Mouse (Mus musculus): ENCODE measurements around the gene Gm49601. TPM values are rescaled to one million over a fixed set of nuclear protein-coding genes. Genes with fewer than 3 reads are reported as not detected.
A peak's percentile ranks its signal among the peaks of the same experiment; 100 is the strongest.

The Gm49601 gene
- polyA plus RNA-seq, 1 experiment from 2014 or later = 7.2 TPM

DNA sequence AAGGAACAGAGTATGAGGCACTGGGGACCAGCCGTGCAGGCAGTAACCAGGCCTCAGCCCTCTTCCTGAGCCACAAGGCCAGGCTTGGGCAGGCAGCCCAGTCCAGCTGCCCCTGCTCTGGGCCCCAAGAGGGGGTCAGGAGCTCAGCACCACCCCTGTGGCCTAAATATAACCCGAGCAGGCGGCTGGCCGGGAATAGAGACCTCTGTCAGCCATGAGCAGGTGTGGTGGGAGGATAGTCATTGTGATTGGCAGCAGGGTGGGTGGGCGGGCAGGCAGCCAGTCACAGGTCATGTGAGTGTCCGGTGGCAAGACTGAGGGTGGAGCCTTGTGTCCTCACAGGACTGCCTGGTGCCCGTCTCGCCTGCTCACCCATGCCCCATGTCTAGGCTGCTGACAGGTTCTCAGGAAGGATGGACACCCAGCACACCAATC, 21.9 kb downstream of the Gm49601 start:
- Histone ChIP-seq H3K4me1 (peaks cover 25% of the 10 kb centered on the region), H3K4me2 (replicated peaks) (no peak overlapping the region), H3K27me3 (no peaks in the 10 kb centered on the region), H3K27ac (replicated peaks) (peak overlapping the region; percentile 40; the same call in 1 of the 2 replicates), H3K9ac (no peak overlapping the region), H3K36me3 (no peaks in the 10 kb centered on the region), H3K9me3 (replicated peaks) (no peaks in the 10 kb centered on the region), H3K4me3 (replicated peaks) (no peak overlapping the region)
- ATAC-seq (ENCODE audit: insufficient number of reproducible peaks, low FRiP score, low TSS enrichment, low read depth) = peak; percentile 35; the same call in 1 of the 2 replicates
- 47% methylated on average over 8 of the region's 8 CpGs for WGBS

DNA sequence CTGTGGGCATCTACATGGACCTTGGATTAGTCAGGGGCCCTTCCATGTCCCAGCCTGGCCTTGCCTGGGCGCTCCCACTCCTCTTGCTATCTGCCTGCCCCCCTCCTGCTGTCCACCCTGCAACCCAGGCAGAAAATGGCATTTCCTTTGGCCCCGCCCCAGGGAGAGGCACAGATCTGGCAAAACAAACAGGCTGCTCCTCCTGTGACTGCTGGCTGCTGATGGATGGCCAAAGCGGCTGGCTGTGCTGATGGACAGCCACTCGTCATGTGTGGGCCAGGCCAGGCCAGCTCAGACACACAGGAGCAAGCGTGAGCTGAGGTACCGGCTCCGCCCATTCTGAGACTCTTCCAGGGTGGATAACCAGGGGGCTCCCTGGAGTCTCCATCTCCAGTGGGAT, 24.8 kb downstream of the Gm49601 start:
- ATAC-seq (ENCODE audit: insufficient number of reproducible peaks, low FRiP score, low TSS enrichment, low read depth) = 0 out of 2 replicates have a peak, but pooled peaks have one; percentile 8
- H3K4me2 ChIP-seq (replicated peaks) = no peak overlapping the region
- H3K36me3 ChIP-seq = no peaks in the 10 kb centered on the region
- H3K9ac ChIP-seq = no peak overlapping the region
- no peak overlapping the region for H3K4me3 ChIP-seq (replicated peaks)
- no peaks in the 10 kb centered on the region for H3K9me3 ChIP-seq (replicated peaks)
- WGBS = 51% methylated on average over 7 of the region's 7 CpGs
- peak overlapping the region; percentile 44; the same call in 1 of the 2 replicates for H3K27ac ChIP-seq (replicated peaks)
- H3K27me3 ChIP-seq = no peaks in the 10 kb centered on the region
- peaks cover 17% of the 10 kb centered on the region for H3K4me1 ChIP-seq

DNA sequence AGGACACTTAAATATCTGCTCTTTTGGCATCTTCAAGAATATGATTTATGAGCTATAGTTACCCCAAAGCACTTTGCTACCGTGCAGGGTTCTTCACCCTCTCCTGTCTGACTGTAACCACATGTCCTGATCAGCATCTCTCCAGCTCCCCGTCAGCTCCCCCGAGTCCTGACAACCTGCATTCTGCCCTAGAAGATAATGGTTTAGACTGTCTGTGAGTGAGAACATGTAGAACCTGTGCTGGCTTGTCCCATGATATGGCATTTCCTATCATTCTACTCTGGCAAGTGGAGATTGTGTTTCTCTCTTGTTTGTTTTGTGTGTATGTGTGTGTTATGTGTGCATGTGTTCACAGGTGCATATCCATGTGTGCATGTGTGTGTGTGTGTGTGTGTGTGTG, 28.2 kb downstream of the Gm49601 start:
- peaks cover 11% of the 10 kb centered on the region for H3K4me1 ChIP-seq
- H3K27me3 ChIP-seq = peaks cover 5% of the 10 kb centered on the region; the same call in 1 of the 2 replicates
- 56% methylated on average over 3 of the region's 3 CpGs for WGBS
- H3K9me3 ChIP-seq (replicated peaks) = no peaks in the 10 kb centered on the region
- no peak overlapping the region for H3K9ac ChIP-seq
- H3K4me2 ChIP-seq (replicated peaks) = no peak overlapping the region
- no peak for ATAC-seq (ENCODE audit: insufficient number of reproducible peaks, low FRiP score, low TSS enrichment, low read depth)
- H3K4me3 ChIP-seq (replicated peaks) = no peak overlapping the region
- H3K36me3 ChIP-seq = no peaks in the 10 kb centered on the region
- no peak overlapping the region for H3K27ac ChIP-seq (replicated peaks)

DNA sequence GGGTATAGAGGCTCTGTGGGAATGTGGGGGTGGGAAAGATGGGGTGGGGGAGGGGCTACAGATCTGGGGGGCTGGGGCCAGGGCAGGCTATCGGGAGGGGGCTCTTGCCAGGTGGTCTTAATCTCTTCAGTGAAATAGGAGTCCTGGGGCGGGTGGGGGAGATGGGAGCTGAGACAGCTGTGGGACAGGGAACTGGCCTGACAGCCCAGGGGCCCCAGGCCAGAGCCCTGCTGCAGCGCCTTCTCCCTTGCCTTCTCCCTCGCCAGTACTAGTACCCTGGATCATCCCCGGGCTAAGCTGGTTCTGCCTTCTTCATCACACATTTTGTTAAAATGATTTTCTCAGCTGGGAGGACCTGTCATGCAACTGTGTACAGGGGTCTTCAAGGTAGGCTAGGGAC, 30.0 kb downstream of the Gm49601 start:
- H3K4me1 ChIP-seq = peaks cover 9% of the 10 kb centered on the region
- H3K27ac ChIP-seq (replicated peaks) = no peak overlapping the region
- no peak overlapping the region for H3K4me2 ChIP-seq (replicated peaks)
- H3K4me3 ChIP-seq (replicated peaks) = no peak overlapping the region
- 43% methylated on average over 5 of the region's 5 CpGs for WGBS
- peaks cover 19% of the 10 kb centered on the region for H3K27me3 ChIP-seq
- H3K9me3 ChIP-seq (replicated peaks) = no peaks in the 10 kb centered on the region
- no peak for ATAC-seq (ENCODE audit: insufficient number of reproducible peaks, low FRiP score, low TSS enrichment, low read depth)
- H3K36me3 ChIP-seq = no peaks in the 10 kb centered on the region
- no peak overlapping the region for H3K9ac ChIP-seq

DNA sequence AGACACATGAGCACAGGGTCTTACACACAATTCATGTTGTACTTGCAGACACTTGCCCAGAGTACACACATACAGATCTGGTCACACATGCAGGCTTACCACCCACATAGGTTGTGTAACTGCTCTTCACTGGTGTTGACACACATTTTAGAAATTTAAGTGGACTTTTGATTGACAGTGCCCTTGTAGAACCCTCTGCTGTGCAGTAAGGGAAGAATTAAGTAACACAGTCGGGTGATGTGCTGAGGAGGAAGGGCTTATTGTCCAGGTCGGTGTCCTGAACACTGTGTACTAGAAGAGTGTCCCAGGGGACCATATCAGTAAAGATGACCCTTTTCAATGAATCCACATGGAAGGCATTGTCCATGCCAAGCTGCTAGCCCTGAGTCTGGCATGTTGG, 32.3 kb downstream of the Gm49601 start:
- H3K36me3 ChIP-seq = no peaks in the 10 kb centered on the region
- no peak overlapping the region for H3K27ac ChIP-seq (replicated peaks)
- no peak overlapping the region for H3K4me3 ChIP-seq (replicated peaks)
- peaks cover 22% of the 10 kb centered on the region for H3K4me1 ChIP-seq
- H3K4me2 ChIP-seq (replicated peaks) = no peak overlapping the region
- ATAC-seq (ENCODE audit: insufficient number of reproducible peaks, low FRiP score, low TSS enrichment, low read depth) = no peak
- H3K9ac ChIP-seq = no peak overlapping the region
- 64% methylated on average over 2 of the region's 2 CpGs for WGBS
- no peaks in the 10 kb centered on the region for H3K9me3 ChIP-seq (replicated peaks)
- H3K27me3 ChIP-seq = peaks cover 42% of the 10 kb centered on the region

DNA sequence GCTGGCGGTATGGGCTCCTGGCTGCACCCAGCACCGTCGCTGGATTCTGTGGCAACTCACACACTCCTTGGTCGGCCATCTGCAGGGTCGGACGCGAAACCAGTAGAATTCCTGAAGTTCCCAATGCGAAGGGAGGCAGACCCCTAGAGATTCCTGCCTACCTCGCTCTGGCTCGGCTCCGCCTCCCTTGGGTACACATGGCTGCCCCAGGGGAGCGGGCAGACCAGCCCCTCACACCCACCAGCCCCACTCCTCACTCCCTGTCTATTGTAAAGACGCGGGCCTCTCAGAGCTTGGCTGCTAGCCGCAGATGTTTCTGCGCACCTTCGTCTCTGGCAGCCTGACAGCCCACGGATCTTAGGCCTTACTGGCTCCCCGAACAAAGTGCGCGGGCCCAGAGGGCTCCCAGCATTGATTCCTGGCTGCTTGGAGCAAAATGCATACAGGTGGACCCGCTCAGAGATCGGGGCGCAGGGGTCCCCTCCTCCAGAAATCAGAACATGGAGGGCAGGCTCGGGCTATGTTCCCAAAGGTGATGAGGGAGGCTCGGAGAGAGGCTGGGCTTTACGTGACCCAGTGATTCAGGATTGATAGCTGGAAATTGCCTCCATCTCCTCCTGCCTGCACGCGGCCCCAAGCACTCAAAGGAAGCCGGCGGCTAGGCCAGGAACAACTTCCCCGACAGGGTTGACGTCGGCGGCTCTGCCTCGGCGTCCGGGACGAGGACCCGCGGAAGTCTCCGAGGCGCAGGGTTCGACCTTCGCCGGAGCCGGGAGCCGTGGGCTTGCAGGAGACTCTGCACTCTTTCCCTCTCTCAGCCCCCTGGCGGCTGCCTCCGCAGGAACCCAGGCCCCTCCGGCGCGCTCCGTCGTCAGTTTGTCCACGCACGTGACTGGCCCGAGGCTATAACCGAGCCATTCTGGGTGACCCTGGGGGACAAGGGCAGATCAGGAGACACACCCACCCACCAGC, 34.9 kb downstream of the Gm49601 start:
- Histone ChIP-seq H3K9me3 (replicated peaks) (no peaks in the 10 kb centered on the region), H3K9ac (no peak overlapping the region)
- no peak for ATAC-seq (ENCODE audit: insufficient number of reproducible peaks, low FRiP score, low TSS enrichment, low read depth)

DNA sequence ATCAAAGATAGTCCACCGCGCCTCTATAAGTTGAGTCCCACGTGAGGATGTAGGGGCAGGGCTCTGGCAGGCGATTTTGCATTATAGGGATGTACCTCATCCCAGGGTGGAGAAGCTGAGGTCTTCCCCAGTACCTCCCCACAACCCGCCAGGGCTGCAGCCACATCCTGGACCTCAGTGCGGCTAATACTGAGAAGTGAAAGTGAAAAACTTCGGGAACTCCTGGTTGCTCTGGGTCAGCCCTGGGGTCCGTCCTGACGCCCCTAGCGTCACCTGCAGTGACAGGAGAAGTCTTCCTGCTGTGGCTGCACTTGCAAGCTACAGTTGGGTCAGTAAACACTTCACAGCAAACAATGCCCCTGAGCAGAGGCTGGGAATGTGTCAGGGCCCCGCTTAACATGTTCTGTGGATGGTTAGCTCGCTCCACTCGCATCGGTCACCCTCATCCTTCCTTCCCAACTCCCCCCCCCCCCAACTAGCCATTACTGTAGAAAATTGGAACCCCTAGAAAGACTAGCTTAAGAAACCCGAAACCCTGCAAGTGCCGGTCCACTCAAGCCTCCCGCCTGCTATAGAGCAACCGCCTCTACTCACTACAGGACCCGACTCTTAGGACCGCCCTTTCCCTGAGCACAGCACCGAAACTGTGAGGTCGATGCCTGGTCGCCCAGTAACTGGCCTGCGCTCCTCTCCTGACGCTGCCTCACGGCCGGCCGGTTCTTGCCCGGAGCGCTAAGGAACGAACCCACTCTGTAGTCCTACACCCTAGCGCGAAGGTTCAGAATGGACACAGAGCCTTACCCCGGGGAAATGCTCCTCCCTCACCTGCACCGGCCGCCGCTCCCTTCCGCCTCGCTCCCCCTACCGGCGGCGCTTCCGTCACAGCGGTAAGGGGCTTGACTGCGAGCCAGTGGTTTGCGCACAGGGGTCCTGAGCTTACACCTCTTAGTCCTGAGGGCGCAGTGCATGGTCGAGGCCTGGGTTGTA, 36.1 kb downstream of the Gm49601 start, which contains the start of gene Tbx1:
Gene Tbx1 (minus strand): TSS at position 868 of the 987 bp plus-strand sequence.
- Histone ChIP-seq H3K4me1 (peaks cover 46% of the 10 kb centered on the region), H3K36me3 (no peaks in the 10 kb centered on the region), H3K4me3 (replicated peaks) (peak within 1 kb of the TSS; percentile 35), H3K4me2 (replicated peaks) (peak within 1 kb of the TSS; percentile 54), H3K9me3 (replicated peaks) (no peaks in the 10 kb centered on the region), H3K27ac (replicated peaks) (no peak within 1 kb of the TSS), H3K27me3 (peaks cover 78% of the 10 kb centered on the region), H3K9ac (no peak within 1 kb of the TSS)
- WGBS = 6% methylated on average over 48 of the region's 48 CpGs
- ATAC-seq (ENCODE audit: insufficient number of reproducible peaks, low FRiP score, low TSS enrichment, low read depth) = no peak

More for the DNA sequence above, 34.9 kb downstream of the Gm49601 start:
- WGBS = 3% methylated on average over 59 of the region's 59 CpGs
- H3K36me3 ChIP-seq = no peaks in the 10 kb centered on the region
- H3K4me2 ChIP-seq (replicated peaks) = peak overlapping the region; percentile 54
- H3K4me3 ChIP-seq (replicated peaks) = peak overlapping the region; percentile 21
- peaks cover 66% of the 10 kb centered on the region for H3K27me3 ChIP-seq
- H3K4me1 ChIP-seq = peaks cover 43% of the 10 kb centered on the region
- no peak overlapping the region for H3K27ac ChIP-seq (replicated peaks)

DNA sequence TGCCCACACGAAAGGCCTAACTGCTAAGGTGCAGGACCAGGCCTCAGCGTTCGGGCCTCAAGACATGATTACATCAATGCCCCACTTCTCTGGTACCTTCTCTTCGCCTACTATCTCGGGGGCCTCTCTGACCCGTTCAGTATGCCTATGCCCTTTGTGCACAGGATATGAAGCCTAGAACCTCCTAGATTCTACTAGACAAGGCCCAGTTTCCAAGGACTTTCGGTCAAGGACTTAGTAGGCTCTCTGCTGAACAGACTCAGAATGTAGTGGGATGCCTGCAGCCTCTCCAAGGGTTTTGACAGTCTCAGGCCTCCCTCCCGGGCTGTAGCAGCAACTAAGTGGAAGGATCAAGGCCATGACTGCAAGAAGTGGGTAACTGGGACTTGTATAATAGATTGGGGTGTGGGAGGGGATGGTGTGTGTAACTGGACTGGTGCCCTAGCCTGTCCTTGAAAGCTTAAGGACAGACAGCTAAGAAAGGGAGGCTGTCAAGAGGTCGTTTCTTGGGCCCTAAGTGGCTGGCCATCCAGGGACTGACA, 37.1 kb downstream of the Gm49601 start:
- peaks cover 87% of the 10 kb centered on the region for H3K27me3 ChIP-seq
- peak overlapping the region; percentile 75; the same call in 1 of the 2 replicates for H3K4me2 ChIP-seq (replicated peaks)
- H3K4me3 ChIP-seq (replicated peaks) = peak overlapping the region; percentile 48; the same call in 1 of the 2 replicates
- H3K4me1 ChIP-seq = peaks cover 46% of the 10 kb centered on the region
- 42% methylated on average over 9 of the region's 9 CpGs for WGBS
- ATAC-seq (ENCODE audit: insufficient number of reproducible peaks, low FRiP score, low TSS enrichment, low read depth) = no peak
- H3K9me3 ChIP-seq (replicated peaks) = no peaks in the 10 kb centered on the region
- no peak overlapping the region for H3K27ac ChIP-seq (replicated peaks)
- no peak overlapping the region for H3K9ac ChIP-seq
- H3K36me3 ChIP-seq = no peaks in the 10 kb centered on the region

DNA sequence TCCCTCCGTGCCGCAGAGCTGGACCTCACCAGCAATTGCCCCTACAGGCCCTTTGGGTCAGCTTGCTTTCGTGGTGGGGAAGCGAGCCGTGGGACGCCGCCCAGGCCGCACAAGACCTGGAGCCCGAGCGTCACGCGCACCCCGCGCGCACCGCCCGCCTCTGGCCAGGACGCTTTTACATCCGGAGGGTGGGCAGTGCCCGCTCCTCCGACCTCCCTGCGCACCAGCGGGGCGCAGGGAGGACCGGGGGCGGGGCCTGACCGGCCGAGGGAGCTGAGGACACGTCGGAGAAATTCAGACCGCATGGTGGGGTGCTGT, 37.5 kb downstream of the Gm49601 start:
- Histone ChIP-seq H3K27ac (replicated peaks) (peak overlapping the region; percentile 58; the same call in 1 of the 2 replicates), H3K9ac (no peak overlapping the region), H3K4me1 (peaks cover 46% of the 10 kb centered on the region)

DNA sequence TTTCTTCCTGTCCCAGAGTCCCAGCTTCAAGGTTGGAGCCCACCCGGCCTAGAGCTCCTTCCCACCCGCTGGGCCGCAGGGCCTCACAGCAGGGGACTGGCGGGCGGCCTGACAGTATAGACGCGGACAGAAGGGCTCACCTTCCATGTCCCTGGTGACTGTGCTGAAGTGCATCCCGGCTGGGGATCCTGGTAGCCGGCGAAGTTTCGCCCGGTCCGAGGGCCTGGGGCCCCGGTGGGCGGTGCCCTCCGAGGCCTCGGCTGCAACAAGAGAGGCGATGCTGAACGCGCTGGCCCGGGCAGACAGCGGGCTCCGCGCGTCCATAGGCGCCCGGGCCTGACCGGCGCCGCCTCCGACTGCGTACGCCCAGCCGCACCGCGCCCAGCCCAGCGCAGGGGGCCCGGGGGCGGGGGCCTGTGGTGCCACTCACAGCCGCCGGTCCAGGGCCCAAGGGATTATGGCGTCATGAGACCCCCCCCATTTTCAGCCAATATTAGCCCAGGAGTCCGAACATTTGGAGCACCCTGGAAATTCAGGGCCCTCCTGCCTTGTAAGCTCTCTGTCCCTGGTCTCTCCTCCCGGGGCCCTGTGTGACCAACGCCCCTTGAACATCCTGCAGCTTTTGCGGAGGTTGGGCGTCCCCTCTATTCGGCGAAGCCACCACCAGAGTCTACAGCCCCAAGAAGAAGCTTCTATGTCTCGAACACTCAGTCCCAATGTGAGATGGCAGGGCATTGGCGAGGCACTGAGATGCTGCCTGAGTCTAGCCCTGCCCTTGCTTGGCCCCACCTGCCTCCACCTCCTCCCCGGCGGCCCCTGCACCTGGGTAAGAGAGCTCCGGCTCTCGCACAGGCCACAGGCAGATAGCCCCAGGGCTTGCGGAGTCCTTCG, 38.1 kb downstream of the Gm49601 start:
- H3K27ac ChIP-seq (replicated peaks) = peak overlapping the region; percentile 58
- ATAC-seq (ENCODE audit: insufficient number of reproducible peaks, low FRiP score, low TSS enrichment, low read depth) = peak; percentile 53
- peak overlapping the region; percentile 75 for H3K4me2 ChIP-seq (replicated peaks)
- no peak overlapping the region for H3K9ac ChIP-seq
- peaks cover 94% of the 10 kb centered on the region for H3K27me3 ChIP-seq
- peak overlapping the region; percentile 48 for H3K4me3 ChIP-seq (replicated peaks)
- peaks cover 46% of the 10 kb centered on the region for H3K4me1 ChIP-seq
- no peaks in the 10 kb centered on the region for H3K9me3 ChIP-seq (replicated peaks)
- WGBS = 4% methylated on average over 57 of the region's 57 CpGs
- no peaks in the 10 kb centered on the region for H3K36me3 ChIP-seq

More for the DNA sequence above, 37.5 kb downstream of the Gm49601 start:
- peak overlapping the region; percentile 48 for H3K4me3 ChIP-seq (replicated peaks)
- 10% methylated on average over 31 of the region's 31 CpGs for WGBS
- no peak for ATAC-seq (ENCODE audit: insufficient number of reproducible peaks, low FRiP score, low TSS enrichment, low read depth)
- no peaks in the 10 kb centered on the region for H3K36me3 ChIP-seq
- H3K27me3 ChIP-seq = peaks cover 92% of the 10 kb centered on the region
- H3K4me2 ChIP-seq (replicated peaks) = peak overlapping the region; percentile 75
- no peaks in the 10 kb centered on the region for H3K9me3 ChIP-seq (replicated peaks)
